Mouse (Mus musculus) liver, embryonic 15.5 days (tissue): ENCODE results near the gene Odf3l2. TPM values are rescaled to one million over a fixed set of nuclear protein-coding genes. Genes with fewer than 3 reads are reported as not detected.

Experiments
- ATAC-seq: fragments of 200-750 bp; cut with Nextera tagmentation; 2 replicates; pipeline ENCODE4 v1.8.0; 2017; ENCODE audit warnings: moderate number of reproducible peaks, mild to moderate bottlenecking, moderate library complexity; ENCODE audit not compliant: insufficient read depth
- H3K27ac ChIP-seq: fragments of 300-500 bp; sonication (generic); replicated peaks from 2 replicates; pipeline ENCODE4 v1.5.1; 2015; ENCODE audit warnings: mild to moderate bottlenecking, inconsistent platforms
- H3K27me3 ChIP-seq: fragments of 300-500 bp; sonication (generic); 2 replicates; pipeline ENCODE4 v1.6.1; 2015; ENCODE audit warnings: mild to moderate bottlenecking, inconsistent platforms
- H3K36me3 ChIP-seq: fragments of 300-500 bp; sonication (generic); replicated peaks from 2 replicates; pipeline ENCODE4 v1.6.1; 2015; ENCODE audit warnings: moderate library complexity, mild to moderate bottlenecking, inconsistent platforms
- H3K4me1 ChIP-seq: fragments of 300-500 bp; sonication (generic); replicated peaks from 2 replicates; pipeline ENCODE4 v1.6.1; 2015; ENCODE audit warnings: inconsistent platforms
- H3K4me2 ChIP-seq: fragments of 300-500 bp; sonication (generic); 2 replicates; pipeline ENCODE4 v1.6.1; 2015; ENCODE audit warnings: moderate library complexity, mild to moderate bottlenecking, inconsistent platforms
- H3K4me3 ChIP-seq: fragments of 300-500 bp; sonication (generic); replicated peaks from 2 replicates; pipeline ENCODE4 v1.5.1; 2015; ENCODE audit warnings: mild to moderate bottlenecking, inconsistent platforms
- H3K9ac ChIP-seq: fragments of 300-500 bp; sonication (generic); 2 replicates; pipeline ENCODE4 v1.6.1; 2015; ENCODE audit warnings: moderate library complexity, mild to moderate bottlenecking, inconsistent platforms
- H3K9me3 ChIP-seq: fragments of 300-500 bp; sonication (generic); replicated peaks from 2 replicates; pipeline ENCODE4 v1.6.1; 2016; ENCODE audit warnings: inconsistent platforms
- WGBS: fragments of 180-500 bp; shearing (Covaris S2); methylation state at CpG from one replicate; pipeline ENCODE4 v1.1.7; 2015; ENCODE audit warnings: mixed read lengths; ENCODE audit not compliant: insufficient replicate concordance; 5-methylcytosine and 5-hydroxymethylcytosine counted together
- polyA plus RNA-seq: library from polyadenylated mRNA; unstranded; fragments of >200 nt; fragmentation: Nextera tagmentation; extraction: Ambion mirVana; gene quantifications from 2 replicates; pipeline ENCODE4 v1.2.1, GENCODE M21; 2015

The Odf3l2 gene
- polyA plus RNA-seq, 1 experiment from 2014 or later, result not detected

GRCm38 (mm10) chr10:79654946-79655395, 9.4 kb upstream of the Odf3l2 start:
- Histone ChIP-seq H3K4me1 (no peaks in the 10 kb centered on the region), H3K27ac (no peak overlapping the region), H3K9ac (no peak overlapping the region), H3K4me3 (no peak overlapping the region), H3K36me3 (no peaks in the 10 kb centered on the region), H3K9me3 (no peaks in the 10 kb centered on the region), H3K27me3 (peaks cover 30% of the 10 kb centered on the region), H3K4me2 (no peak overlapping the region)
- no peak for ATAC-seq
- WGBS, result 28% methylated on average over 1 of the region's 1 CpGs

- no peak overlapping the region for H3K4me2 ChIP-seq
These were observed 7.3 kb upstream of the Odf3l2 start for GRCm38 (mm10) chr10:79652789-79653188.

GRCm38 (mm10) chr10:79649070-79649751, 3.7 kb upstream of the Odf3l2 start:
- 18% methylated on average over 7 of the region's 7 CpGs for WGBS
- H3K4me2 ChIP-seq, result no peak overlapping the region
- no peaks in the 10 kb centered on the region for H3K4me1 ChIP-seq
- no peaks in the 10 kb centered on the region for H3K36me3 ChIP-seq
- peaks cover 12% of the 10 kb centered on the region for H3K27me3 ChIP-seq
- no peak for ATAC-seq
- no peak overlapping the region for H3K4me3 ChIP-seq
- H3K27ac ChIP-seq, result no peak overlapping the region
- no peak overlapping the region for H3K9ac ChIP-seq
- no peaks in the 10 kb centered on the region for H3K9me3 ChIP-seq

More at GRCm38 (mm10) chr10:79652789-79653188, 7.3 kb upstream of the Odf3l2 start:
- Histone ChIP-seq H3K9ac (no peak overlapping the region), H3K4me3 (no peak overlapping the region), H3K9me3 (no peaks in the 10 kb centered on the region), H3K36me3 (no peaks in the 10 kb centered on the region), H3K27ac (no peak overlapping the region), H3K27me3 (peaks cover 30% of the 10 kb centered on the region), H3K4me1 (no peaks in the 10 kb centered on the region)
- WGBS, result 70% methylated on average over 7 of the region's 7 CpGs
- ATAC-seq, result no peak

GRCm38 (mm10) chr10:79638486-79639204, 6.9 kb downstream of the Odf3l2 start:
- Histone ChIP-seq H3K27ac (no peak overlapping the region), H3K36me3 (no peaks in the 10 kb centered on the region), H3K9ac (no peak overlapping the region), H3K4me2 (0 out of 2 replicates have a peak overlapping the region, but pooled peaks have one; percentile 1), H3K9me3 (no peaks in the 10 kb centered on the region), H3K4me3 (no peak overlapping the region), H3K27me3 (peaks cover 67% of the 10 kb centered on the region), H3K4me1 (no peaks in the 10 kb centered on the region)
- ATAC-seq, result no peak
- 5% methylated on average over 23 of the region's 23 CpGs for WGBS

GRCm38 (mm10) chr10:79637128-79638110, 8.1 kb downstream of the Odf3l2 start, which contains the start of gene Shc2:
Shc2 (minus strand) TSS chr10:79637918.
- no peak within 1 kb of the TSS for H3K27ac ChIP-seq
- no peaks in the 10 kb centered on the region for H3K4me1 ChIP-seq
- peak within 1 kb of the TSS; percentile 55 for H3K4me2 ChIP-seq
- no peaks in the 10 kb centered on the region for H3K36me3 ChIP-seq
- peaks cover 75% of the 10 kb centered on the region for H3K27me3 ChIP-seq
- 1% methylated on average over 111 of the region's 116 CpGs for WGBS
- H3K9ac ChIP-seq, result no peak within 1 kb of the TSS
- ATAC-seq, result no peak
- H3K9me3 ChIP-seq, result no peaks in the 10 kb centered on the region
- peak within 1 kb of the TSS; percentile 40 for H3K4me3 ChIP-seq

GRCm38 (mm10) chr10:79636287-79636686, 9.3 kb downstream of the Odf3l2 start:
- Histone ChIP-seq H3K4me1 (no peaks in the 10 kb centered on the region), H3K4me2 (no peak overlapping the region), H3K9ac (no peak overlapping the region), H3K27ac (no peak overlapping the region), H3K4me3 (no peak overlapping the region), H3K9me3 (no peaks in the 10 kb centered on the region), H3K36me3 (no peaks in the 10 kb centered on the region), H3K27me3 (peaks cover 75% of the 10 kb centered on the region)
- no peak for ATAC-seq
- 68% methylated on average over 8 of the region's 8 CpGs for WGBS

- Histone ChIP-seq H3K27ac (no peak overlapping the region), H3K9me3 (no peaks in the 10 kb centered on the region), H3K9ac (no peak overlapping the region), H3K4me1 (no peaks in the 10 kb centered on the region), H3K4me3 (no peak overlapping the region), H3K36me3 (no peaks in the 10 kb centered on the region), H3K27me3 (peaks cover 51% of the 10 kb centered on the region), H3K4me2 (no peak overlapping the region)
- 58% methylated on average over 17 of the region's 17 CpGs for WGBS
- ATAC-seq, result no peak
These were observed 12.3 kb downstream of the Odf3l2 start for GRCm38 (mm10) chr10:79633006-79633777.

GRCm38 (mm10) chr10:79631432-79631831, 14.1 kb downstream of the Odf3l2 start:
- Histone ChIP-seq H3K4me3 (no peak overlapping the region), H3K27me3 (peaks cover 33% of the 10 kb centered on the region), H3K27ac (no peak overlapping the region), H3K9me3 (no peaks in the 10 kb centered on the region), H3K9ac (no peak overlapping the region), H3K36me3 (no peaks in the 10 kb centered on the region), H3K4me2 (no peak overlapping the region), H3K4me1 (no peaks in the 10 kb centered on the region)
- no peak for ATAC-seq
- 53% methylated on average over 4 of the region's 4 CpGs for WGBS

- Histone ChIP-seq H3K9me3 (no peaks in the 10 kb centered on the region), H3K4me1 (no peaks in the 10 kb centered on the region)
- 64% methylated on average over 5 of the region's 5 CpGs for WGBS
These were observed 17.2 kb downstream of the Odf3l2 start for GRCm38 (mm10) chr10:79628377-79628776.

GRCm38 (mm10) chr10:79626156-79626555, 19.4 kb downstream of the Odf3l2 start:
- H3K4me3 ChIP-seq, result no peak overlapping the region
- H3K9ac ChIP-seq, result no peak overlapping the region
- H3K9me3 ChIP-seq, result no peaks in the 10 kb centered on the region
- WGBS, result 67% methylated on average over 10 of the region's 10 CpGs
- no peak for ATAC-seq
- no peak overlapping the region for H3K4me2 ChIP-seq
- H3K4me1 ChIP-seq, result no peaks in the 10 kb centered on the region
- H3K36me3 ChIP-seq, result no peaks in the 10 kb centered on the region
- H3K27ac ChIP-seq, result no peak overlapping the region
- no peaks in the 10 kb centered on the region for H3K27me3 ChIP-seq

More at GRCm38 (mm10) chr10:79628377-79628776, 17.2 kb downstream of the Odf3l2 start:
- no peaks in the 10 kb centered on the region for H3K36me3 ChIP-seq
- H3K27me3 ChIP-seq, result peaks cover 6% of the 10 kb centered on the region; the same call in 1 of the 2 replicates
- no peak overlapping the region for H3K9ac ChIP-seq
- H3K27ac ChIP-seq, result no peak overlapping the region
- ATAC-seq, result no peak
- no peak overlapping the region for H3K4me2 ChIP-seq
- no peak overlapping the region for H3K4me3 ChIP-seq
